Mouse (Mus musculus): ENCODE measurements around the gene Nol3.

The Nol3 gene

DNA sequence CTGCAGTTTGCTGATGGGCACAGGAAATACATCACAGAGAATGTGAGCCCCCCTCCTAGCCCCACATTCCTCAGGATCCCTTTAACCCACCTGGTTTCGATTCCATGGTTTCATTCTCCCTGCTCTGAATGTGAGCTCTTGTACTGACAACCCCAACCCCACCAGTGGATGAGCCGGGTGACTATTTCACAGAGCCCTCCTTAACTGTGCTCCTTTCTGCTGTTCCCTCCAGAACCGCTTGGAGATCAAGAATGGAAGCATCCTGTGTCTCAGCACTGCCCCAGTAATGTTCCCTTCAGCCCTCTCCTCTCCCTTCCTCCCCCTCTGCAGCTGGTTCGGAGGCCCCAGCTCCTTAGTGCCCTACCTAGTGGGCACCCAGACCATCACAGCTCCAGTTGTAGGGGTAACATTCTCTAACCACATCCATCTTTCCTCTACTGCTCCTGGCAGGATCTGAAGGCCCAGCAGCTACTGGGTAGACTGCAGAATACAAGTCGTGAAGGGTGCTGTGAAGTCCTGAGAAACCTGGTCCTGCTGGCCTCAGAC, 30.3 kb downstream of the Nol3 start:
- in situ Hi-C loops (cut with MboI; ENCODE audit: low sequenced_read_pairs) = no loop called here

DNA sequence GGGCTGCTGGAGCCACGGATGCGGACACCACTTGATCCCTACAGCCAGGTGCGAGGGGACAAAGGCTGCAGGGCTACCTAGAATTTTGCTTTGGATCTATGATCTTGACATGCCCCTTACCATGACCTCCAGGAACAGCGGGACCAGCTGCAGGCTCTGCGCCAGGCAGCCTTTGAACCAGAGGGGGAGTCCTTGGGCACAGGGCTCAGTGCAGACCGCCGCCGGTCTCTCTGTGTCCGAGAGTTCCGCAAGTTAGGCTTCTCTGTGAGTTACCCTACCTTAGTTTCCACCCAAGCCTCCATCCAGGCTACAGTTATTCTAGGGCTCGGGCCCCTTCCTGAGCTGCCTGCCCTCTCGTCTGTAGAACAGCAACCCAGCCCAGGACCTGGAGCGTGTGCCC, 31.7 kb downstream of the Nol3 start:
- in situ Hi-C loops (cut with MboI; ENCODE audit: low sequenced_read_pairs) = no loop called here

GRCm38 (mm10) chr8:105308428-105308827, 32.5 kb downstream of the Nol3 start:
- in situ Hi-C loops (cut with MboI; ENCODE audit: low sequenced_read_pairs) = no loop called here

- in situ Hi-C loops (cut with MboI; ENCODE audit: low sequenced_read_pairs) = no loop called here
Measured at GRCm38 (mm10) chr8:105309142-105309847, 33.4 kb downstream of the Nol3 start.

DNA sequence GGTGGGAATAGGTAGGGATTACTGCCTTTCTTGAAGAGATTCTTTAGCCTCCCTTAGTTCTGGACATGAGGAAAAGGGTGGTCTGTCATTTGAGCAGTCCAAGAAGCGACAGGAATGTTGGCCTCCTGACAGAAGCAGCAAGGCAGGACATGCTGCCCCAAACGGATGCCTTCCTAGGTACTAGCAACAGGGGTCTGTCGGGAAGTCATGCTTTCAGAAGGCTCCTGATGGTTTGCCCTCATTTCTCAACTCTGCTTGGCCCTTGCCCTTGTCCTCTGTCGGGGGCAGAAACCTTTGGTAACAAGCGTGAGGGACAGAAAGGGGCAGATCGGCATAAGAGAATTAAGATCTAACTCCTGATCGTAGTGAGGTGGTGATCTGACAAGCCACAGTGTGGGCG, 34.2 kb downstream of the Nol3 start:
- in situ Hi-C loops (cut with MboI; ENCODE audit: low sequenced_read_pairs) = no loop called here

GRCm38 (mm10) chr8:105311718-105312117, 35.8 kb downstream of the Nol3 start:
- in situ Hi-C loops (cut with MboI; ENCODE audit: low sequenced_read_pairs) = no loop called here

GRCm38 (mm10) chr8:105312891-105313481, 37.0 kb downstream of the Nol3 start:
- in situ Hi-C loops (cut with MboI; ENCODE audit: low sequenced_read_pairs) = no loop called here

DNA sequence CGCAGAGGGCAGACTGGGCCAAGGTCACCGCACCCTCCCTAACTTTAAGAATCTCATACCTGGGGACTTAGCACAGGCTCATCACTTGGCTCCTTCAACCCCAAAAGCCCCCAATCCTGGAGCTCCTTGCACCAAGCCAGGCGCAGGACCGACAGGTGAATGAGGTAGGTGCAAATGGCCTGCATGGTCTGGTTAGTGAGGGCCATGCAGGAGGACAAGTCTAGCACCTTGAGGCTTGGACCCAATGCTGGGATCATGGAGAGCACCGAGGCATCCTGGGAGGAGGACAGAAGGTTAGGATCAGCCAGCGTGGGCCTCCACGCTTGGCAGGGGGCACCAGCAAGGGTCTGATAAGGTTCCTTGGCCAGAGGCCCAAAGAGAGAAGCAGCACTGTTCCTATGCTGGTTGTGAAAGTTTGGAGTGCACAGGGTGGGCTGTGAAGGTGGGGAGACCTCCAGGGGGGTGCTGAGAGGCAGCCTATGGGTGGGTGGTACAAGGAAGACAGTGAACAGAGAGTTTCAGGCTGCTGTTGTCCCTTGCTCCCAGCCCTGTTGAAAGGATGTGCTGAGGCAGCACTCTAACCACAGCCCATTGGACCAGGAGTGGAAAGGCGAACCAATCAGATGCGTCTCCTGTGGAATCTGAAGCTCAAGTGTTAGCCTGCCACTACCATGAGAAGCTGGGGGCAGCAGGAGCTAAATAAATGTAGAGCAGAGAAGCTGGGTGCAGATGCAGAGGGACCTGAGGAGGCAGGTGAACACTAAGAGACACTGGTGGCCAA, 37.9 kb downstream of the Nol3 start:
- in situ Hi-C loops (cut with MboI; ENCODE audit: low sequenced_read_pairs) = no loop called here

DNA sequence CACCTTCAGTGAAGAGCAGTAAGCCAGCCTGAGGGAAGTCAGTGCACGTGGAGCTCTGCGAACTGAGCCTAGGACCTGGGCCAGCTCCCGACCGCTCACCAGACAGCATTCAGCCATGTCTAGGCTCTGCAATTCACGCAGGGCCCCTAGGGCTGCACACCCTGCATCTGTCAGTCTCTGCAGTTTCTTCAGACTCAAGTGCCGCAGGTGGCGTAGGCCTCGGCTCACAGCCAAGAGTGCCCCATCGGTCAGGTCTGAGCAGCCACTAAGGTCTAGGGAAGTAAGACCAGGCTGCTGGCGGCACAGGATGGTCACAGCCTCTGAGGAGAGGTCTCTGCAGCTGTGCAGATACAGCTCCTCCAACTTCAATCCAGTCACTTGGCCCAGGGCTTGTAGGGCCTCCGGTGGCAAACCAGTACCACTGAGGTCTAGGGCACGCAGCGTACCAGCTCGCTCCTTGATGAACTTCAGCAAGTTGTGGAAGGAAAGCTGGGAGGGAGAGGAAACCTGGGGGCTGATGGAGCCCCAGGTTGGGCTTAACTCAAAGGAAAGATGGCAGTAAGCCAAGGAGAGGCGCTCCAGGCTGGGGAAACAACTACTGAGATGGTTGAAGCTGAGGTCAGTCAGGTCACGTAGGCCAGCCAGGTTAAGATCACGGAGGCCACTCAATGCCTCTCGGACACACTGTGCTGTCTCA, 39.3 kb downstream of the Nol3 start:
- in situ Hi-C loops (cut with MboI; ENCODE audit: low sequenced_read_pairs) = no loop called here

DNA sequence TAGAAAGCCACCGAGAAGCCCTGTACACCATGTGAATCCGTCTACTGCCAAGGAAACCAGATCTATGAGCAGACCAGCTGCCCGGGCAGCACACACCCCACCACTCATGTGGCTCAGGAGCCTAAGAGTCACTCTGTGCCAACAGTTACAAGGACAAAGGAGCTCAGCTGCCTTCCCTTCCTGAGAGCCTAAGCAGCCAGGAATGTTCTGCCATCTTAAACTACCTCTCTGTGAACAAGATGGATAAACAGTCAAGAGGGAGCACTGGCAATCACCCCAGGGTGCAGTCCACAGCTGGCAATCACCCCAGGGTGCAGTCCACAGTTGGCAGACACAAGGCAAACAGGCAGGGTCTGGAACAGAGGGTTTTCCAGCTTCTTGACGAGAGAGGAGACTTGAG, 42.0 kb downstream of the Nol3 start:
- in situ Hi-C loops (cut with MboI; ENCODE audit: low sequenced_read_pairs) = no loop called here

DNA sequence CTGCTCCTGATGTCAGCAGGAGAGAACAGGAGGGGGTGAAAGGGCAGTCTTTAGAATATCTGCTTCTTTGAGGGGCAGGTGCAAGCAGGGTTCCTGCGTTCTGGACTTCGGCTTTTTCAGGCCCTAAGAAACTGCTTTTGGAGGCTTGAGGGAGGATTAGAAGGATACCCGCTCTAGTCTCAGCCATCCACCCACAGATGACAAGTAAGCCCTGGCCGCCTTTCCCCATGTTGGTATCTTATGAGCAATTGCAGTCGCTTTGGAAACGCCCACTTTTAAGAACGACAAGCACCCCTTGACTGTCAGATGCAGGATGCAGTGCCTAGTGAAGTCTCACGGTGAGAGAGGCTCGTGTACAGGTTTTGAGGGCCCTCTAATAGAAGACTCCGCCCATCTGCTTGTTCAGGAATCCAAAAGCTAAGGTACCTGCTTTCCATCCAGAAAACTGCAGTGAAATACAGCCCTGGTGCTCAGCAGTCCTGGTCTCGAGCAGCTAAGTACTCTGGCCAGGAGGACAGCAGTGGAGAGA, 42.8 kb downstream of the Nol3 start:
- in situ Hi-C loops (cut with MboI; ENCODE audit: low sequenced_read_pairs) = no loop called here

DNA sequence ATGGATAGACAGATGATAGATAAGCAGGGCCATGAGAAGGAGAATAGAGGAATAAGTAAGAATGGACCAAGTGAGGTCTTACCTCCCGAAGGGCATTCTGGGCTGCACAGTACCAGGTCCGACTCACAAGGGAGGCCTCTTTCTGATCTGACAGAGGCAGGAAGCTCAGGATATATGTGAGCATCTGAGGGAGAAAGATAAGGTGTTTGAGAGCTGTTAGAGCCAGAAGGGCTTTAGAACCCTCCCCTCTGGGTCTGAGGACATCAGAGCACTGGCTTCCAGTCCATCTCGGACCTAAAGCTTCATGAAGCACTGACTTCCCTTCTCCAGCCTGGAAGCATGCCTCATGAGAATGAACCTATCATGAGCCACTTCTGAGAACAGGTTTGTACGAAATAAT, 47.2 kb downstream of the Nol3 start:
- in situ Hi-C loops (cut with MboI; ENCODE audit: low sequenced_read_pairs) = no loop called here

GRCm38 (mm10) chr8:105325641-105326093, 49.7 kb downstream of the Nol3 start:
- in situ Hi-C loops (cut with MboI; ENCODE audit: low sequenced_read_pairs) = no loop called here

DNA sequence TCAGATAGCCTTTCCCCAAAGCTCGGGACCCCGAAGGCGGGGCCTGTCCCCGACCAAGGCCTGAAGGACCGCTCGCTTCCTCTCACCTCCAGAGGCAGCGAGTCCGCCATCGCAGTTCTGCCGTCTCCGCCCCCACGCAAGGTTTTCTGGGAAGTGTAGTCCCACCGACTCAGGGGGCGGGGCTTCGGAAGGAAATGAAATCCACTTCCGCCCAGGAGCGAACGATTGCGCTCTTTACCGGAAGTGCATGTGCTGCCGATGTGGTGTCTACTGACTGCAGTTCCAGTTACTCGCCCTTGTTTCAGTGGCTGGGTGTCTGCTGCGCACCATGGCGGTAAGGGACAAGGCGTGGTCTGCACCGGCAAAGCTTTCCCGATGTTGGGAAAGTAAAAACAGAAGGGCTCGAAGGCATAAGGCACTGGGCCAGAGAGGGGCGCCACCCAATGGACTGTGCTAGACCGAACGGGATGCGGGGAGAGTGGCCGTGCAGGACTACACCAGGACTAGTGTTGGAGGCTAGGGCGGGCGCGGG, 50.3 kb downstream of the Nol3 start, which contains the start of the genes Lrrc29 and Tmem208:
Gene Lrrc29, minus strand, starts transcription at position 138 of the 532 bp plus-strand sequence.
Gene Tmem208, plus strand, starts transcription at position 214 of the 532 bp plus-strand sequence.
- in situ Hi-C loops (cut with MboI; ENCODE audit: low sequenced_read_pairs) = no loop called here

- in situ Hi-C loops (cut with MboI; ENCODE audit: low sequenced_read_pairs) = no loop called here
Measured at GRCm38 (mm10) chr8:105326968-105327367, 51.0 kb downstream of the Nol3 start.

DNA sequence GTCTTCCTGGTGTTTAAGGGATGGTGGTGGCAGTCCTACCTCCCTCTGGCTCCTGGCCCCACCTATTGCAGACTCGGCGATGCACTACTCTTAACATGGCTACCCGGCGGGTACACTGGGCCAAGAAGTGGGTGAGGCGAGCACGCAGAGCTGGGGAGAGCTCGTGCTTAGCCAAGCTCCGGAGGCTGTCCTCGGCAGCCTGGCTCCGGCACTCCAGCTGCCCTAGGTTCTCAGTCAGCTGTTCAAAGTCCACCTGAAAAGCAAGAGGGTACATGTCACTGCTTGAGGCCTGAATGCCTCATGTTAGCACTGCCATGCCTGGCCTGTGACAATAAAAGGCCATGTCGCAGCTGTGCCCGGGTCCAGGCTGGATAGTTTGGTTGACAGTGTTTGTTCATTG, 54.4 kb downstream of the Nol3 start:
- in situ Hi-C loops (cut with MboI; ENCODE audit: low sequenced_read_pairs) = no loop called here

DNA sequence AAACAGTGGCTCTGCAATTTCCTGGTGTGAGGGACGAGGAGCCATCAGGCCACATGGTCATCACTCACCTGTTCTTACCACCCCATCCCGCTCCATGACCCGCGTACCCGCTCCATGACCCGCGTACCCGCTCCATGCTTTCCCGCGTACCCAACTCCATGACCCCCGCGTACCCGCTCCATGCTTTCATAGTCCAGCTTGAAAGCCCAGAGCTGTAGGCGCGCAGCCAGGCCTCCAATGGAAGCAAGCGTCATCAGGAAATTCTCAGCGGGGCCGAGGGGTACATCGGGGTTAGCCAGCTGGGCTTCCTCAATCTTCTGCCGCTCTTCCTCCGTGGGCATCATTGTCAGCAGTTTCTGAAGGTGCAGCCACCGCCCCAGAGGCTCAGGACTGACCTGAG, 55.5 kb downstream of the Nol3 start:
- in situ Hi-C loops (cut with MboI; ENCODE audit: low sequenced_read_pairs) = no loop called here
